Mouse (Mus musculus) liver, adult 2 months (tissue): ENCODE measurements at regions not wholly inside any gene's neighbourhood (a gene's known extent, or its start where the extent isn't known, plus 50 kb on each side); places are given as distances from the start of the nearest gene placed in this dataset.

Source experiments
- DNase-seq: peaks from one replicate; pipeline ENCODE4 v3.0.0-alpha.2; 2011; ENCODE audit warnings: low read depth, low spot score; ENCODE audit errors: extremely low read depth
- H3K27ac ChIP-seq: fragments of 200-500 bp; replicated peaks from 2 replicates; pipeline ENCODE4 v1.5.1; 2012; ENCODE audit warnings: low read depth, mild to moderate bottlenecking, control low read depth, inconsistent platforms, low read length; ENCODE audit not compliant: insufficient read depth
- H3K27me3 ChIP-seq: fragments of 200-500 bp; 2 replicates; pipeline ENCODE4 v1.6.1; 2012; ENCODE audit warnings: mild to moderate bottlenecking, moderate library complexity, low read length, inconsistent platforms; ENCODE audit not compliant: control insufficient read depth, insufficient read depth
- H3K36me3 ChIP-seq: fragments of 200-500 bp; 2 replicates; pipeline ENCODE4 v1.6.1; 2012; ENCODE audit warnings: low read length, inconsistent platforms; ENCODE audit not compliant: control insufficient read depth, insufficient read depth
- H3K4me1 ChIP-seq: fragments of 200-500 bp; 2 replicates; pipeline ENCODE4 v1.6.1; 2011; ENCODE audit warnings: low read length; ENCODE audit not compliant: control insufficient read depth, insufficient read depth
- H3K4me3 ChIP-seq: fragments of 200-500 bp; 2 replicates; pipeline ENCODE4 v1.5.1; 2011; ENCODE audit warnings: low read depth, mild to moderate bottlenecking, control low read depth, low read length, moderate library complexity; ENCODE audit not compliant: insufficient read depth
- H3K79me2 ChIP-seq: fragments of 200-500 bp; 2 replicates; pipeline ENCODE4 v1.6.1; 2012; ENCODE audit warnings: inconsistent platforms, mild to moderate bottlenecking, low read length, moderate library complexity; ENCODE audit not compliant: control insufficient read depth, insufficient read depth
- H3K9ac ChIP-seq: fragments of 200-500 bp; 2 replicates; pipeline ENCODE4 v1.6.1; 2012; ENCODE audit warnings: low read depth, mild to moderate bottlenecking, control low read depth, inconsistent platforms, low read length
- CTCF ChIP-seq: fragments of 200-500 bp; IDR thresholded peaks from 2 replicates; pipeline ENCODE4 v1.5.1; 2011; ENCODE audit warnings: low read depth, low read length, control low read depth
- POLR2A ChIP-seq: fragments of 200-500 bp; IDR thresholded peaks from 2 replicates; pipeline ENCODE4 v1.6.1; 2011; ENCODE audit warnings: low read length, control low read depth; ENCODE audit not compliant: insufficient read depth; ENCODE audit errors: extremely low read depth
- WGBS: fragments of 180-500 bp; shearing (Covaris S2); methylation state at CpG from one replicate; pipeline ENCODE4 v1.1.7; 2018; 5-methylcytosine and 5-hydroxymethylcytosine counted together

DNA sequence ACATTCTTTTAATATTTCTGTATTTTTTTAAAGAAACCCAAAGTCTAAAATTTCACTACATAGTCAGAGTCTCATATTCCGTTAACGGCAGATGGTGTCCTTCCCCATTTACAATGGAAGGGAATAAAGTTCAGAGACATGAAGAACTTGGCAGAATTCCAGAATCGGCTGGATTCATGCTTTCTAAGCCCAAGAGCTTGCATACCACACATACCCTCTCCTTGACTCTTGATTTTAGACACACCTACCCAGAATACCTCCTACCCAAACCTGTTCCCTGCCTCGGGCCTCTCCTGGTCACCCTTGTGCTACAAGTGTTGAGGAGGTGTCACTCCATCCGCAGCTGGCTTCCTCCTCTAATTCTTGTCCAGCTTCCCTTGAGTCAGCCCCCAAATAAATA lies 195.8 kb upstream of the Prok2 start:
- Histone ChIP-seq H3K9ac (no peak overlapping the region), H3K27ac (no peak overlapping the region), H3K4me3 (no peak overlapping the region), H3K79me2 (no peaks in the 10 kb centered on the region), H3K36me3 (no peaks in the 10 kb centered on the region), H3K4me1 (no peaks in the 10 kb centered on the region), H3K27me3 (no peaks in the 10 kb centered on the region)
- no peak for DNase-seq
- WGBS: 70% methylated on average over 5 of the region's 5 CpGs
- no peak for TF ChIP-seq CTCF
- TF ChIP-seq POLR2A: no peak

DNA sequence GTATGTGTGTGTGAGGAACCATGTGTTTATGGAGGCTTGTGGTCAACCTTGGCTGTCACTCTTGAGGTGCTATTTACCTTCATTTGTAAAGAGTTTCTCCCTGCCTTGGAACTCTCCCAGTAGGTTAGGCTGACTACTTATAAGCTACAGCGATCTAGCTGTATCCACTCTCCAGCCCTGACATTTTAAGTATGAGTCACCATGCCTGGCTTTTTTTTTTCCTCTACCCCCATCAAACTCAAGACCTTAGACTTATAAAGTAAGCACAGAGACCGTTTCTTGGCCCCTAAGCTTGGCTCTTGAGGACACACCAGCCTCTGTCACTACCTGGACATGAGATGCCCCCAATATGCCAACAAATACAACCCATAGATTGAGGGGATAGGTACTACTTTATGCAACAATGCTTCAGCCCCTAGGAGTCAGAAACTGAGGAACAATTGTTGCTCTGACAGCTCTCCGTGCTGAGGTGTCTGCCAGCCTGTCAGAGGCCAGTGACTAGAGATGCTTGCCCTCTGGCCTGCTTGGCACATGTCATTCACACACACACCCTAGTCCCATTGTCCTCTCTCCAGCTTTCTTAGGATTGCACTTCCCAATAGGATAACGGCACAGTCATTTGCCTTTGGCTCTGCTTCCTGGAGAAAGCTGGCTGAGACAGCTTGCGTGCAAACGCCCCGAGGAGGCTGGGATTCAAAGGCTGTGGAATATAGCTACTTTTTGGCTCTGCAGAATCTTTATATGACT lies 193.8 kb upstream of the Prok2 start:
- Histone ChIP-seq H3K27me3 (no peaks in the 10 kb centered on the region), H3K36me3 (no peaks in the 10 kb centered on the region), H3K27ac (no peak overlapping the region), H3K79me2 (no peaks in the 10 kb centered on the region), H3K9ac (no peak overlapping the region), H3K4me3 (no peak overlapping the region), H3K4me1 (no peaks in the 10 kb centered on the region)
- WGBS: 83% methylated on average over 7 of the region's 7 CpGs
- TF ChIP-seq POLR2A (no peak), CTCF (no peak)
- no peak for DNase-seq

DNA sequence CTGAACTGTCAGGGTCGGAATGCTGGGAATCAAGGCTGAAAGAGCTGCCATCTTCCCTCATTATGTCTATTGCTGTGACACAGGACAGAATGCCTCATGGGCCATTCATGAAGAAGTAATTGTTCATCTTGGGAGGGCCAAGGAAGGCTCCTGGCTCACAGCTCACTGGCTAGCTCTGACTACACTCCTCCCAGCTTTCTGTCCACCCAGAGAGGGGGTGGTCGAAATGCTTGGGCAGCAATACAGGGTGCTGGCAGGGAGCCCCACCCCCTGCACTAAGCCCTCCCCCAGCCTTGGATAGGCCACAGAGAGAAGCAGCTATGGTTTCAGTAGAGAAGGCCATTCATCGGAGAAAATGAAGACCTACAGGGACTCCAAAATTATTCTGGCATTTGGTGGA lies 192.2 kb upstream of the Prok2 start:
- no peaks in the 10 kb centered on the region for H3K27me3 ChIP-seq
- no peak for TF ChIP-seq POLR2A
- no peak overlapping the region for H3K9ac ChIP-seq
- no peaks in the 10 kb centered on the region for H3K79me2 ChIP-seq
- no peak overlapping the region for H3K4me3 ChIP-seq
- 82% methylated on average over 3 of the region's 3 CpGs for WGBS
- H3K27ac ChIP-seq: no peak overlapping the region
- no peaks in the 10 kb centered on the region for H3K4me1 ChIP-seq
- DNase-seq: no peak
- H3K36me3 ChIP-seq: no peaks in the 10 kb centered on the region

DNA sequence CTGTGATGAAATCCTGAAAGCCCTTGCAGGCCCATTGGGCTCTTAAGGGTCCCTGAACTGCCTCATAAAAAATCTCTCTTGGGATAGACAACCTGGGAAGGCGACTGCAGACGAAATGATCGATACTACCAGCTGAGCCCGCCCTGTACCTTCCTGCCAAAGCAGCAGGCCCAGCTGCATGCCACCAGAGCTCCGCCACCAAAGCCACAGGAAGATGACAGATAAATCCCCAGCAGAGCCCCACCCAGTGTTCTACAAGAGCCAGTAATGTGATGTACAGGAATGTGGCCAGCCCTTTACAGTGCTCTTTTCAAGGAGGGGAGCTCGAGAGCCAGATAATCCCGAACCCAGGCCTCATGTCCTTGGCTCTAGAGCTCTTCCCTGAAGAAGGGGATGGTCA lies 183.7 kb upstream of the Prok2 start:
- TF ChIP-seq CTCF: no peak
- TF ChIP-seq POLR2A: no peak
- Histone ChIP-seq H3K27me3 (no peaks in the 10 kb centered on the region), H3K36me3 (no peaks in the 10 kb centered on the region), H3K27ac (no peak overlapping the region), H3K79me2 (no peaks in the 10 kb centered on the region), H3K9ac (no peak overlapping the region), H3K4me1 (no peaks in the 10 kb centered on the region), H3K4me3 (no peak overlapping the region)
- no peak for DNase-seq
- WGBS: 82% methylated on average over 7 of the region's 7 CpGs

DNA sequence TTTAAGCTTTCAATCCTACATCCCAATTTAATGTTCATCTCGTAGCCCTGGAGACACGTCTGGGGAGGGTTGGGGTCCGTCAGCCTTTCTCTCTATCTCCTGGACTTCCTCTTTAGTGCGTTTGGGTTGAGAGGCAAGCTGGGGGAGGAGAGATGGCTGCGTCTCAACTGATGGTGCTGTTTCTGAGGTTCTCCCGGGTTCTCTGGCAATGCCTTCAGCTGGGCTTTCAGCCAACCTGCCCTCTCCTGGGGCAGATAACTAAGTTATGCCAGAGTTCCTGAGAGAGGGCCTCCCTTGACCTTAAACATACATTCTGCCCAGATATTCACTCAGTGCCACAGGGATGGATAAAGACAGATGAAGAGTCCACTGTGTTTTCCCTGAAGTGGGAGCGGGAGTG lies 183.3 kb upstream of the Prok2 start:
- H3K4me1 ChIP-seq: no peaks in the 10 kb centered on the region
- H3K36me3 ChIP-seq: no peaks in the 10 kb centered on the region
- no peak for DNase-seq
- no peak overlapping the region for H3K27ac ChIP-seq
- no peak overlapping the region for H3K9ac ChIP-seq
- 40% methylated on average over 7 of the region's 7 CpGs for WGBS
- no peaks in the 10 kb centered on the region for H3K79me2 ChIP-seq
- TF ChIP-seq CTCF (no peak), POLR2A (no peak)
- no peaks in the 10 kb centered on the region for H3K27me3 ChIP-seq
- no peak overlapping the region for H3K4me3 ChIP-seq

DNA sequence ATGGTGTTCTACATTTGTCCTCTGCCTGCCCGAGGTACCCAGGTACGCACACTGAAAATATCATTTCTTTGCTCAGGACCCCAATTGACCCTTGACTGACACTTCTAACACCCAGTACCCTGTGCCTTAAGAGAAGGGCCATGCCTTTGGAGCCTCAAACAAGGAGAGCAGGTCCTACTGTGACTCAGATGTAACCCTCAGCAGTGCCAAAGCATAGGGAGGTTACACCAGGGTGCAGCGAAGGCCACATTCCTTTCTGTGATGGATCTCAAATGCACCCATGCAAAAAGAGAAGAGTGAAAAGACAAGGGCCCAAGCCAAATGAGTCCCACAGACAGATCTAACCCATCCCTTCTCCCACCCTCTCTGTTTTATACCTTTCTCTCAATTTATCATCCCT lies 181.9 kb upstream of the Prok2 start:
- no peak overlapping the region for H3K9ac ChIP-seq
- H3K79me2 ChIP-seq: no peaks in the 10 kb centered on the region
- TF ChIP-seq CTCF (no peak), POLR2A (no peak)
- H3K36me3 ChIP-seq: no peaks in the 10 kb centered on the region
- H3K4me3 ChIP-seq: no peak overlapping the region
- no peaks in the 10 kb centered on the region for H3K4me1 ChIP-seq
- DNase-seq: no peak
- 95% methylated on average over 3 of the region's 3 CpGs for WGBS
- no peaks in the 10 kb centered on the region for H3K27me3 ChIP-seq
- no peak overlapping the region for H3K27ac ChIP-seq
